Mouse (Mus musculus): Measurements from ENCODE around the gene Pramel1.

GRCm38 (mm10) chr4:143414121-143414520 lies 19.9 kb downstream of the Pramel1 start:
- TF ChIP-seq ETS1 (conservative IDR thresholded peaks at IDR 0.05; ENCODE audit: low read depth, low read length): no peak
- no peak for TF ChIP-seq CTCF (conservative IDR thresholded peaks at IDR 0.05 in 1 of 2, IDR thresholded peaks at IDR 0.05 in 1 of 2; ENCODE audit: low read depth in 2 of 2, low read length in 2 of 2)
- no peak for TF ChIP-seq RAD21 (IDR thresholded peaks at IDR 0.05; ENCODE audit: low read depth, low read length)
- no peak for TF ChIP-seq MAFK (IDR thresholded peaks at IDR 0.05; ENCODE audit: insufficient replicate concordance, low read length)
